Mouse (Mus musculus) ES-E14 (cell line): ENCODE measurements around the gene Cep250.

Experiments used
- CHD2 ChIP-seq: IDR thresholded peaks from 2 replicates; pipeline ENCODE4 v1.6.1; 2014; ENCODE audit warnings: mild to moderate bottlenecking, low read depth, low read length, inconsistent platforms
- HCFC1 ChIP-seq: IDR thresholded peaks from 2 replicates; pipeline ENCODE4 v1.6.1; 2012; ENCODE audit warnings: low read length, inconsistent platforms, borderline replicate concordance; ENCODE audit not compliant: insufficient read depth

GRCm38 (mm10) chr2:155943463-155943862 is 12.8 kb upstream of the Cep250 start:
- TF ChIP-seq CHD2 (no peak), HCFC1 (no peak)
